17 mouse cellular contexts compared by ENCODE assay signal in genomic region chrX:11747386-11748121, GRCm38 (mm10).
DNase-seq lines count a peak whose midpoint lies in the region; ATAC-seq and TF ChIP-seq lines count a peak whose summit lies in the region.
"Had no signal": no experiment of that assay in that cellular context is flagged by ENCODE, and none has a peak within 500 bp of the region (broad histone marks: within the 10 kb centered on the region; RNA-seq: fewer than 3 reads in every experiment).

No protein-coding gene starts in this region.

- no peak for TF ChIP-seq CTCF in hindbrain, postnatal 0 days (IDR thresholded peaks at IDR 0.05; ENCODE audit: low read depth)
- TF ChIP-seq CTCF in C2C12 (IDR thresholded peaks at IDR 0.05; ENCODE audit: control insufficient read depth, insufficient read depth, insufficient read length) = no peak
- TF ChIP-seq CTCF in brain, embryonic 14.5 days (IDR thresholded peaks at IDR 0.05; ENCODE audit: borderline replicate concordance, extremely low read depth, insufficient read depth, insufficient read length) = no peak
- no peak for TF ChIP-seq CTCF in kidney, adult 2 months (conservative IDR thresholded peaks at IDR 0.05; ENCODE audit: insufficient read depth, insufficient read length, low read depth, low read length)

- H3ac ChIP-seq in C2C12 (ENCODE audit: control insufficient read depth, insufficient read length, low read depth) = peak overlapping the region; percentile 9

- H3K9ac ChIP-seq in hindbrain, postnatal 0 days (replicated peaks; ENCODE audit: low read length) = no peak overlapping the region
- H3K9ac ChIP-seq: embryonic facial prominence, embryonic 12.5 days; heart, embryonic 12.5 days; hindbrain, embryonic 15.5 days; limb, embryonic 15.5 days; midbrain, embryonic 15.5 days; stomach, embryonic 15.5 days had no signal

- H3K9me3 ChIP-seq in hindbrain, postnatal 0 days (ENCODE audit: low read length) = no peaks in the 10 kb centered on the region
- H3K9me3 ChIP-seq in hindbrain, embryonic 10.5 days = no peaks in the 10 kb centered on the region
- H3K9me3 ChIP-seq: embryonic facial prominence, embryonic 12.5 days; heart, embryonic 12.5 days; hindbrain, embryonic 15.5 days; limb, embryonic 15.5 days; midbrain, embryonic 15.5 days; stomach, embryonic 15.5 days had no signal

- no peak overlapping the region for H3K4me2 ChIP-seq in hindbrain, postnatal 0 days (ENCODE audit: low read depth, low read length)
- H3K4me2 ChIP-seq: embryonic facial prominence, embryonic 12.5 days; heart, embryonic 12.5 days; hindbrain, embryonic 15.5 days; limb, embryonic 15.5 days; midbrain, embryonic 15.5 days; stomach, embryonic 15.5 days had no signal

- no peak overlapping the region for H3K4me3 ChIP-seq in hindbrain, postnatal 0 days (ENCODE audit: low read length)
- H3K4me3 ChIP-seq in hindbrain, embryonic 10.5 days = no peak overlapping the region
- H3K4me3 ChIP-seq in C2C12 (ENCODE audit: insufficient read depth, poor library complexity, severe bottlenecking) = no peak overlapping the region
- H3K4me3 ChIP-seq in kidney, adult 2 months (ENCODE audit: insufficient read depth, low read depth, low read length) = no peak overlapping the region
- H3K4me3 ChIP-seq: embryonic facial prominence, embryonic 12.5 days; heart, embryonic 12.5 days; hindbrain, embryonic 15.5 days; left cerebral cortex, adult 2 months; limb, embryonic 15.5 days; midbrain, embryonic 15.5 days; stomach, embryonic 15.5 days had no signal

- TF ChIP-seq POLR2A in brain, embryonic 14.5 days (IDR thresholded peaks at IDR 0.05; ENCODE audit: borderline replicate concordance, extremely low read depth, insufficient read depth, insufficient read length, poor library complexity, severe bottlenecking) = no peak
- no peak for TF ChIP-seq POLR2A in kidney, adult 2 months (IDR thresholded peaks at IDR 0.05; ENCODE audit: low read depth, low read length)

- no peaks in the 10 kb centered on the region for H3K79me2 ChIP-seq in C2C12 (ENCODE audit: control insufficient read depth, insufficient read depth)

- no peak overlapping the region for H3K27ac ChIP-seq in hindbrain, postnatal 0 days
- no peak overlapping the region for H3K27ac ChIP-seq in hindbrain, embryonic 10.5 days
- H3K27ac ChIP-seq in kidney, adult 2 months (ENCODE audit: insufficient read depth, low read depth, low read length) = no peak overlapping the region
- H3K27ac ChIP-seq: embryonic facial prominence, embryonic 12.5 days; hindbrain, embryonic 15.5 days; left cerebral cortex, adult 2 months; limb, embryonic 15.5 days; midbrain, embryonic 15.5 days; stomach, embryonic 15.5 days had no signal

- H3K79me3 ChIP-seq in C2C12 (ENCODE audit: low read depth) = no peaks in the 10 kb centered on the region

- no peaks in the 10 kb centered on the region for H3K36me3 ChIP-seq in hindbrain, postnatal 0 days (ENCODE audit: insufficient read depth, low read length)
- no peaks in the 10 kb centered on the region for H3K36me3 ChIP-seq in hindbrain, embryonic 10.5 days
- H3K36me3 ChIP-seq in C2C12 (ENCODE audit: control insufficient read depth, insufficient read depth) = no peaks in the 10 kb centered on the region
- H3K36me3 ChIP-seq in kidney, adult 2 months (ENCODE audit: control insufficient read depth, insufficient read depth, low read length) = no peaks in the 10 kb centered on the region
- H3K36me3 ChIP-seq: embryonic facial prominence, embryonic 12.5 days; heart, embryonic 12.5 days; hindbrain, embryonic 15.5 days; limb, embryonic 15.5 days; midbrain, embryonic 15.5 days; stomach, embryonic 15.5 days had no signal

- WGBS in hindbrain, postnatal 0 days = 63% methylated on average over 4 of the region's 4 CpGs
- WGBS in hindbrain, embryonic 10.5 days = 79% methylated on average over 4 of the region's 4 CpGs
- WGBS in kidney, adult 2 months = 70% methylated on average over 4 of the region's 4 CpGs

- no peaks in the 10 kb centered on the region for H3K4me1 ChIP-seq in hindbrain, postnatal 0 days (ENCODE audit: insufficient read depth, low read length)
- H3K4me1 ChIP-seq in hindbrain, embryonic 10.5 days (replicated peaks) = 0 out of 2 replicates have a peak, but pooled peaks cover 2% of the 10 kb centered on the region
- H3K4me1 ChIP-seq in kidney, adult 2 months (ENCODE audit: control insufficient read depth, insufficient read depth, low read length) = no peaks in the 10 kb centered on the region
- H3K4me1 ChIP-seq: embryonic facial prominence, embryonic 12.5 days; hindbrain, embryonic 15.5 days; limb, embryonic 15.5 days; midbrain, embryonic 15.5 days; stomach, embryonic 15.5 days had no signal

- no peak for ATAC-seq in hindbrain, postnatal 0 days
- ATAC-seq in neutrophil, adult 5-6 weeks (ENCODE audit: extremely low read depth, insufficient number of reproducible peaks, low FRiP score, poor library complexity, severe bottlenecking) = 0 out of 2 replicates have a peak, but pooled peaks have one; percentile 13
- ATAC-seq: intestine, postnatal 0 days; midbrain, embryonic 15.5 days had no signal

- DNase-seq in hindbrain, postnatal 0 days (ENCODE audit: low spot score) = peak; percentile 31
- DNase-seq in hindbrain, embryonic 10.5 days (ENCODE audit: low spot score) = no peak
- DNase-seq in brain, embryonic 14.5 days (ENCODE audit: low read depth) = peak; percentile 52
- no peak for DNase-seq in cerebellum, adult 8-10 months
- no peak for DNase-seq in kidney, adult 2 months
- DNase-seq: lung, adult 18-20 months; right cerebral cortex, adult 18-20 months had no signal

- no peaks in the 10 kb centered on the region for H3K27me3 ChIP-seq in hindbrain, postnatal 0 days (ENCODE audit: insufficient read depth, low read length)
- H3K27me3 ChIP-seq in hindbrain, embryonic 10.5 days (ENCODE audit: insufficient read depth, poor library complexity, severe bottlenecking) = peaks cover 61% of the 10 kb centered on the region
- no peaks in the 10 kb centered on the region for H3K27me3 ChIP-seq in C2C12 (ENCODE audit: control insufficient read depth, insufficient read depth, insufficient read length)
- H3K27me3 ChIP-seq in kidney, adult 2 months (replicated peaks; ENCODE audit: control insufficient read depth, insufficient read depth, low read length) = no peaks in the 10 kb centered on the region
- H3K27me3 ChIP-seq: heart, embryonic 12.5 days; hindbrain, embryonic 15.5 days; midbrain, embryonic 15.5 days; stomach, embryonic 15.5 days had no signal

TF ChIP-seq in C2C12, 6 proteins besides CTCF, POLR2A, EP300 and RAD21:
- TF ChIP-seq FOSL1 (IDR thresholded peaks at IDR 0.05; ENCODE audit: insufficient read depth, low read length, poor library complexity, severe bottlenecking) (peak; percentile 3), CEBPB (IDR thresholded peaks at IDR 0.05; ENCODE audit: low read depth) (no peak)

Comparison
In these comparisons a context has a peak if more than half of its experiments do, and no peak if none do; other contexts are left out.
1. DNase-seq: peak in hindbrain, postnatal 0 days (single experiment) and brain, embryonic 14.5 days (single experiment); none in hindbrain, embryonic 10.5 days (single experiment), cerebellum, adult 8-10 months (single experiment) and kidney, adult 2 months (single experiment).